Mouse (Mus musculus) stomach, postnatal 0 days (tissue): ENCODE data around the gene Gm10273. TPM values are rescaled to one million over a fixed set of nuclear protein-coding genes. Genes with fewer than 3 reads are reported as not detected.
"Not testable (repeated sequence)": the region's sequence is repeated elsewhere in the genome, so short reads cannot be mapped to it uniquely, and the experiment has no call there.

Experiments used
- ATAC-seq: fragments of 200-750 bp; cut with Nextera tagmentation; 2 replicates; pipeline ENCODE4 v1.8.0; 2017; ENCODE audit not compliant: low FRiP score, low TSS enrichment
- DNase-seq: peaks from one replicate; pipeline ENCODE4 v3.0.0-alpha.2; 2016; ENCODE audit warnings: low spot score
- H3K27ac ChIP-seq: fragments of 300-500 bp; sonication (generic); replicated peaks from 2 replicates; pipeline ENCODE4 v1.5.1; 2014; ENCODE audit warnings: mild to moderate bottlenecking, control low read depth
- H3K27me3 ChIP-seq: fragments of 300-500 bp; sonication (generic); 2 replicates; pipeline ENCODE4 v1.6.1; 2014; ENCODE audit warnings: low read length; ENCODE audit not compliant: control insufficient read depth, insufficient read depth
- H3K36me3 ChIP-seq: fragments of 300-500 bp; sonication (generic); 2 replicates; pipeline ENCODE4 v1.6.1; 2014; ENCODE audit warnings: low read length, mixed read lengths; ENCODE audit not compliant: control insufficient read depth, insufficient read depth
- H3K4me1 ChIP-seq: fragments of 300-500 bp; sonication (generic); replicated peaks from 2 replicates; pipeline ENCODE4 v1.6.1; 2014; ENCODE audit warnings: antibody characterized with exemption; ENCODE audit not compliant: control insufficient read depth, insufficient read depth
- H3K4me2 ChIP-seq: fragments of 300-500 bp; sonication (generic); replicated peaks from 2 replicates; pipeline ENCODE4 v1.6.1; 2014; ENCODE audit warnings: low read depth, mild to moderate bottlenecking, control low read depth, moderate library complexity
- H3K4me3 ChIP-seq: fragments of 300-500 bp; sonication (generic); 2 replicates; pipeline ENCODE4 v1.5.1; 2014; ENCODE audit warnings: low read depth, low read length, control low read depth
- H3K9ac ChIP-seq: fragments of 300-500 bp; sonication (generic); 2 replicates; pipeline ENCODE4 v1.6.1; 2014; ENCODE audit warnings: mild to moderate bottlenecking, low read length, control low read depth, mixed read lengths
- H3K9me3 ChIP-seq: fragments of 300-500 bp; sonication (generic); 2 replicates; pipeline ENCODE4 v1.6.1; 2016; ENCODE audit warnings: low read length; ENCODE audit not compliant: control insufficient read depth
- CTCF ChIP-seq: IDR thresholded peaks from 2 replicates; pipeline ENCODE4 v1.5.1; 2016; ENCODE audit warnings: antibody characterized with exemption, low read depth, mild to moderate bottlenecking, moderate library complexity
- EP300 ChIP-seq: optimal IDR thresholded peaks from 2 replicates; pipeline ENCODE3; 2016; ENCODE audit warnings: antibody characterized with exemption
- WGBS: fragments of 180-500 bp; shearing (Covaris S2); extraction: QIAGEN DNeasy Blood & Tissue Kit; methylation state at CpG from one replicate; pipeline ENCODE4 v1.1.7; 2014; 5-methylcytosine and 5-hydroxymethylcytosine counted together
- polyA plus RNA-seq: library from polyadenylated mRNA; unstranded; fragments of >200 nt; fragmentation: Nextera tagmentation; extraction: Ambion mirVana; gene quantifications from 2 replicates; pipeline ENCODE4 v1.2.1, GENCODE M21; 2015

Gene Gm10273
- polyA plus RNA-seq, result 1.4 and 3.6 TPM in 2 replicates

DNA sequence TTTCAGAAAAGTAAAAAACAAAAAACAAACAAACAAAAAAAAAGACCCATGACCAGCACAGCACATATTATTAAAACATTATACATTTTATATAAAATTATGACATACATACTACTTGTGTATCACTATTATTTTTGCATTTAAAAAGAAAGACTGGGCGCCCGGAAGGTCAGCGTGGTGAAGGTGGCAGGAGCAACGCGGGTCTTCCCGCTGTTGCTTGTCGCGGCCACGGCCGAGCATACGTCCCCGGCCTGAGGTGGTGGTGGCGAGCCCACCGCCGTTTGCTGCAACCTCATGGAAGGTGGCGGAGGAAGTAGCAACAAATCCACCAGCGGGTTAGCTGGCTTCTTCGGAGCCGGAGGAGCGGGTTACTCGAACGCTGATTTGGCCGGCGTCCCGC, at the start of gene Gm10273:
TSS of gene Gm10273 (plus strand) at position 172 of the 400 bp plus-strand sequence.
- not testable (repeated sequence) for H3K36me3 ChIP-seq, DNase-seq, H3K4me3 ChIP-seq, H3K4me1 ChIP-seq, H3K27me3 ChIP-seq, H3K9me3 ChIP-seq, ATAC-seq, H3K9ac ChIP-seq, H3K27ac ChIP-seq, H3K4me2 ChIP-seq
- 79% methylated on average over 8 of the region's 25 CpGs for WGBS

DNA sequence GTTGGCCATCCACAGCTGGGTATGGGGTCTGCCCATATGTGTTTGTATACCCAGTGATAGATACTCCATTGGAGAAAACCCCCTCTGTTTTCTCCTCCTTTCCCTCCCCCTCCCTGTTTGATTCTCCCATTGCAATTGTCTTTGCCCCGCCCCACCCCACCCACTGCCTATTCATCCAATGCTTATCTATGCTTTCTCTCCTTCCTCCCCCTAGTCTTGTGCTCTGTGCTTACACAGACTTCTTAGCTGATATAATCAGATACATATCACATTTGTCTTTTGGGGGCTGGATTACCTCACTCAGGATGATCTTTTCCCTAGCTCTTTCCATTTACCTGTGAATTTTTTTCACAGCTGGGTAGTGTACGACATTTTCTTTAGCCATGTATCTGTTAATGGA, 48.9 kb upstream of the Gm10273 start:
- 97% methylated on average over 2 of the region's 2 CpGs for WGBS
- no peak overlapping the region for H3K4me2 ChIP-seq
- TF ChIP-seq CTCF (no peak), EP300 (no peak)

DNA sequence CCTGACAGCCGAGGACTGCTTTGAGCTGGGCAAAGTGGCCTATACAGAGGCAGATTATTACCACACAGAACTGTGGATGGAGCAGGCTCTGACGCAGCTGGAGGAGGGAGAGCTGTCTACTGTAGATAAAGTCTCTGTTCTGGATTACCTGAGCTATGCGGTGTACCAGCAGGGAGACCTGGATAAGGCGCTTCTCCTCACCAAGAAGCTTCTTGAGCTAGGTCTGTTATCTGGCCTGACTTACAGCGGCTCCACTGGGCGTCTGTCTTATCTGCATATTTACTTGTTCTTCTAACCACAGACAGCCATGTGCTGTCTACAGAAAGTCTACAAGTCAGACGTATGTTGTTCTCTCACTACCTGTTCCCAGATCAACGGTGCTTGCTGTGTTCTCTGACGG, 47.2 kb upstream of the Gm10273 start:
- no peaks in the 10 kb centered on the region for H3K4me1 ChIP-seq
- TF ChIP-seq CTCF (no peak), EP300 (no peak)
- H3K36me3 ChIP-seq, result peaks cover 20% of the 10 kb centered on the region
- no peak overlapping the region for H3K4me2 ChIP-seq
- 91% methylated on average over 9 of the region's 9 CpGs for WGBS
- H3K9ac ChIP-seq, result no peak overlapping the region
- no peaks in the 10 kb centered on the region for H3K9me3 ChIP-seq
- H3K27ac ChIP-seq, result no peak overlapping the region
- no peaks in the 10 kb centered on the region for H3K27me3 ChIP-seq
- ATAC-seq, result no peak
- DNase-seq, result no peak
- no peak overlapping the region for H3K4me3 ChIP-seq

More for the DNA sequence above, 48.9 kb upstream of the Gm10273 start:
- no peak overlapping the region for H3K9ac ChIP-seq
- no peak overlapping the region for H3K4me3 ChIP-seq
- H3K27ac ChIP-seq, result no peak overlapping the region
- ATAC-seq (no peak), DNase-seq (no peak)
- H3K36me3 ChIP-seq, result peaks cover 20% of the 10 kb centered on the region
- no peaks in the 10 kb centered on the region for H3K4me1 ChIP-seq
- H3K27me3 ChIP-seq, result no peaks in the 10 kb centered on the region
- no peaks in the 10 kb centered on the region for H3K9me3 ChIP-seq

DNA sequence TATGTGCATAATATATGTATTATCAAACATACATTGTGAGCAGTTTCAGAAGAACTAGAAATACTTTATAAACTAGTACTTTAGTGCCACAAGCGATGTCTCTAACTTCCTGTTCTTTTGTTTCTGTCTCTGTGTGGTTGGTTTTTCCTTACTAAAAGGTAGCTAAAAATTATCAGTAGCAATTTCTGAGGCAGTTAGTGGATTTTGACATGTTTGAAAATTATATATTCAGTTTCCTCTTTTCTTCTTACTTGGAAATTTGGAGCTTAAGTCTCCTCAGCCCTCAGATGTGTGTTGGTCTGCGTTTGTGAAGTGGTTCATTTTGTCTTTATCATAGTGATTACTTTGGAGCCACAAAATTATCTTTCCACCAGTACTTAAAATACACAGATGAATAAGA, 45.9 kb upstream of the Gm10273 start:
- no peak for TF ChIP-seq CTCF
- TF ChIP-seq EP300, result no peak
- H3K9ac ChIP-seq, result no peak overlapping the region
- no peak overlapping the region for H3K4me3 ChIP-seq
- no peaks in the 10 kb centered on the region for H3K4me1 ChIP-seq
- H3K27me3 ChIP-seq, result no peaks in the 10 kb centered on the region
- no peaks in the 10 kb centered on the region for H3K9me3 ChIP-seq
- WGBS, result 92% methylated on average over 2 of the region's 2 CpGs
- H3K4me2 ChIP-seq, result no peak overlapping the region
- no peak overlapping the region for H3K27ac ChIP-seq
- ATAC-seq, result no peak
- DNase-seq, result no peak
- peaks cover 20% of the 10 kb centered on the region for H3K36me3 ChIP-seq

DNA sequence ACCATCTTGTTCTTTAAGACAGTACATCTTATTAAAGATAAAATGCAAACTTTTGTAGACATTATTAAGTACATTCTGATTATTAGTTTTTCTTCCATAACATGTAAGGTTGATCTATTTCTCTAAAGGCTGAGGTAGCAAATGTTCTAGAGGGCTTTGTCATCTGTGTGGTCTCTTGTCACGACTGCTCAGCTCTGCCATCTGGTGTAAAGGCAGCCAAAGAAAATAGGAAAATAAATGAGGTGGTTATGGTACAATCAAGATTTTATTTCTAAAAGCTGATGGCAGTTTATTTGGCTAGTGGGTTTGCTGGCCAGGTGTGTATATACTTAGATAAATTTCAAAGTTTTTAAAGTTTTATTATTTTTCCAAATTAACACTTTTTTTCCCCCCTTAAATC, 42.4 kb upstream of the Gm10273 start:
- Histone ChIP-seq H3K4me1 (no peaks in the 10 kb centered on the region), H3K36me3 (peaks cover 17% of the 10 kb centered on the region), H3K4me2 (no peak overlapping the region), H3K4me3 (no peak overlapping the region), H3K9me3 (no peaks in the 10 kb centered on the region), H3K27ac (no peak overlapping the region), H3K27me3 (no peaks in the 10 kb centered on the region), H3K9ac (no peak overlapping the region)
- 52% methylated on average over 1 of the region's 1 CpGs for WGBS
- no peak for ATAC-seq
- TF ChIP-seq EP300, result no peak
- peak; percentile 53 for TF ChIP-seq CTCF
- DNase-seq, result no peak

DNA sequence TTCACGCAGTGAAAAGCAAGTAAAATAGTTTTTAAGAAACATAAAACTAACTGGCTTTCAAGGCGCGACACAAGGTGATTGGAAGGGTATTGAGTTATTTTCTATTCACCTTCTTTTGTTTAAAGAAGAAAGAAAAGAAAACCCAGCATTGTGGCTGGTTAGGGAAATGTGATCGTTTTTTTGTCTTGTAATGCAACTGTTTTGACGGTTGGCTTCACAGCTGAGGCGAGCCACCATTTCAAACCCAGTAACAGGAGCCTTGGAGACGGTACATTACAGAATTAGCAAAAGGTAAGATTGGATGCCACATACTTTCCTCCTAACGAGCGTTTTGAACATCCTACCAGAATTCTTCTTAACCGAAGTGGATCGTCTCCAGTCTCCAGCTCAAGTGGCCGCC, 41.3 kb upstream of the Gm10273 start:
- WGBS, result 92% methylated on average over 12 of the region's 12 CpGs
- Histone ChIP-seq H3K4me2 (no peak overlapping the region), H3K9me3 (no peaks in the 10 kb centered on the region), H3K9ac (no peak overlapping the region), H3K27me3 (no peaks in the 10 kb centered on the region), H3K27ac (no peak overlapping the region), H3K36me3 (peaks cover 12% of the 10 kb centered on the region), H3K4me1 (no peaks in the 10 kb centered on the region), H3K4me3 (no peak overlapping the region)
- DNase-seq (no peak), ATAC-seq (no peak)
- TF ChIP-seq EP300 (no peak), CTCF (no peak)
